Mouse (Mus musculus): ENCODE measurements around the gene Ednra. TPM values are rescaled to one million over a fixed set of nuclear protein-coding genes. Genes with fewer than 3 reads are reported as not detected.
A peak's percentile ranks its signal among the peaks of the same experiment; 100 is the strongest.

The Ednra gene
- total RNA-seq (2014; rRNA removed; ENCODE audit: low replicate concordance) (37.0 and 43.7 TPM in 2 replicates), polyA plus RNA-seq (2015; fragmentation: Nextera tagmentation; extraction: Ambion mirVana) (25.5 and 35.2 TPM in 2 replicates)

GRCm38 (mm10) chr8:77724046-77724930 is at the start of gene Ednra:
Gene Ednra (minus strand): TSS chr8:77724464.
- Histone ChIP-seq H3K4me1 (ENCODE audit: control insufficient read depth, insufficient read depth) (peaks cover 33% of the 10 kb centered on the region; the same call in 1 of the 2 replicates), H3K27me3 (ENCODE audit: control insufficient read depth, insufficient read depth, low read length) (no peaks in the 10 kb centered on the region), H3K4me3 (ENCODE audit: low read depth, low read length) (peak within 1 kb of the TSS; percentile 70), H3K4me2 (ENCODE audit: low read depth, low read length) (peak within 1 kb of the TSS; percentile 68), H3K27ac (ENCODE audit: low read depth) (peak within 1 kb of the TSS; percentile 97), H3K9me3 (replicated peaks; ENCODE audit: control insufficient read depth, low read length) (no peaks in the 10 kb centered on the region), H3K36me3 (replicated peaks; ENCODE audit: control insufficient read depth, insufficient read depth, low read length) (peaks cover 6% of the 10 kb centered on the region), H3K9ac (replicated peaks; ENCODE audit: low read depth, low read length) (peak within 1 kb of the TSS; percentile 83)
- peak; percentile 59 for TF ChIP-seq CTCF (IDR thresholded peaks at IDR 0.05; ENCODE audit: low read depth)
- TF ChIP-seq EP300 (IDR thresholded peaks at IDR 0.05; ENCODE audit: low read depth), result peak; percentile 50; the same call in 1 of the 2 replicates
- ATAC-seq (ENCODE audit: insufficient read depth, low read depth) (peak; percentile 91), DNase-seq (ENCODE audit: low spot score) (peak; percentile 78)
- under 1% methylated on average over 27 of the region's 27 CpGs for WGBS

- Histone ChIP-seq H3K27me3 (ENCODE audit: control insufficient read depth, insufficient read depth, low read length) (no peaks in the 10 kb centered on the region), H3K9me3 (replicated peaks; ENCODE audit: control insufficient read depth, low read length) (no peaks in the 10 kb centered on the region), H3K36me3 (replicated peaks; ENCODE audit: control insufficient read depth, insufficient read depth, low read length) (no peaks in the 10 kb centered on the region), H3K4me1 (ENCODE audit: control insufficient read depth, insufficient read depth) (no peaks in the 10 kb centered on the region), H3K9ac (replicated peaks; ENCODE audit: low read depth, low read length) (no peak overlapping the region), H3K4me3 (ENCODE audit: low read depth, low read length) (no peak overlapping the region), H3K27ac (ENCODE audit: low read depth) (no peak overlapping the region), H3K4me2 (ENCODE audit: low read depth, low read length) (no peak overlapping the region)
- no peak for DNase-seq (ENCODE audit: low spot score)
- WGBS, result 87% methylated on average over 4 of the region's 4 CpGs
- TF ChIP-seq CTCF (IDR thresholded peaks at IDR 0.05; ENCODE audit: low read depth) (no peak), EP300 (IDR thresholded peaks at IDR 0.05; ENCODE audit: low read depth) (no peak)
- ATAC-seq (ENCODE audit: insufficient read depth, low read depth), result no peak
Observed at GRCm38 (mm10) chr8:77773831-77774230, 49.6 kb upstream of the Ednra start.

- TF ChIP-seq CTCF (IDR thresholded peaks at IDR 0.05; ENCODE audit: low read depth) (peak; percentile 31), EP300 (IDR thresholded peaks at IDR 0.05; ENCODE audit: low read depth) (no peak)
- DNase-seq (ENCODE audit: low spot score) (peak; percentile 11), ATAC-seq (ENCODE audit: insufficient read depth, low read depth) (no peak)
- no peaks in the 10 kb centered on the region for H3K36me3 ChIP-seq (replicated peaks; ENCODE audit: control insufficient read depth, insufficient read depth, low read length)
- H3K4me3 ChIP-seq (ENCODE audit: low read depth, low read length), result no peak overlapping the region
- no peaks in the 10 kb centered on the region for H3K4me1 ChIP-seq (ENCODE audit: control insufficient read depth, insufficient read depth)
- H3K9ac ChIP-seq (replicated peaks; ENCODE audit: low read depth, low read length), result no peak overlapping the region
- H3K27ac ChIP-seq (ENCODE audit: low read depth), result no peak overlapping the region
- H3K27me3 ChIP-seq (ENCODE audit: control insufficient read depth, insufficient read depth, low read length), result no peaks in the 10 kb centered on the region
- no peak overlapping the region for H3K4me2 ChIP-seq (ENCODE audit: low read depth, low read length)
- H3K9me3 ChIP-seq (replicated peaks; ENCODE audit: control insufficient read depth, low read length), result no peaks in the 10 kb centered on the region
- WGBS, result 73% methylated on average over 5 of the region's 5 CpGs
Observed at GRCm38 (mm10) chr8:77773256-77773655, 49.0 kb upstream of the Ednra start.

- TF ChIP-seq EP300 (IDR thresholded peaks at IDR 0.05; ENCODE audit: low read depth), result no peak
- TF ChIP-seq CTCF (IDR thresholded peaks at IDR 0.05; ENCODE audit: low read depth), result no peak
- Histone ChIP-seq H3K27me3 (ENCODE audit: control insufficient read depth, insufficient read depth, low read length) (no peaks in the 10 kb centered on the region), H3K4me3 (ENCODE audit: low read depth, low read length) (no peak overlapping the region), H3K4me2 (ENCODE audit: low read depth, low read length) (no peak overlapping the region), H3K36me3 (replicated peaks; ENCODE audit: control insufficient read depth, insufficient read depth, low read length) (no peaks in the 10 kb centered on the region), H3K27ac (ENCODE audit: low read depth) (peak overlapping the region; percentile 59), H3K9ac (replicated peaks; ENCODE audit: low read depth, low read length) (no peak overlapping the region), H3K4me1 (ENCODE audit: control insufficient read depth, insufficient read depth) (no peaks in the 10 kb centered on the region), H3K9me3 (replicated peaks; ENCODE audit: control insufficient read depth, low read length) (no peaks in the 10 kb centered on the region)
- DNase-seq (ENCODE audit: low spot score) (peak; percentile 52), ATAC-seq (ENCODE audit: insufficient read depth, low read depth) (peak; percentile 81)
- WGBS, result 17% methylated on average over 5 of the region's 5 CpGs
Observed at GRCm38 (mm10) chr8:77772210-77772886, 48.1 kb upstream of the Ednra start.

- Histone ChIP-seq H3K36me3 (replicated peaks; ENCODE audit: control insufficient read depth, insufficient read depth, low read length) (no peaks in the 10 kb centered on the region), H3K9me3 (replicated peaks; ENCODE audit: control insufficient read depth, low read length) (no peaks in the 10 kb centered on the region), H3K4me2 (ENCODE audit: low read depth, low read length) (no peak overlapping the region), H3K4me1 (ENCODE audit: control insufficient read depth, insufficient read depth) (no peaks in the 10 kb centered on the region), H3K4me3 (ENCODE audit: low read depth, low read length) (no peak overlapping the region), H3K9ac (replicated peaks; ENCODE audit: low read depth, low read length) (no peak overlapping the region), H3K27me3 (ENCODE audit: control insufficient read depth, insufficient read depth, low read length) (no peaks in the 10 kb centered on the region), H3K27ac (ENCODE audit: low read depth) (no peak overlapping the region)
- ATAC-seq (ENCODE audit: insufficient read depth, low read depth) (no peak), DNase-seq (ENCODE audit: low spot score) (peak; percentile 22)
- TF ChIP-seq EP300 (IDR thresholded peaks at IDR 0.05; ENCODE audit: low read depth) (no peak), CTCF (IDR thresholded peaks at IDR 0.05; ENCODE audit: low read depth) (no peak)
- 79% methylated on average over 3 of the region's 3 CpGs for WGBS
Observed at GRCm38 (mm10) chr8:77770966-77771365, 46.7 kb upstream of the Ednra start.
